Mouse (Mus musculus) olfactory bulb, adult 2 months (tissue): ENCODE measurements around the gene Mfap3l.

Experiments used
- CTCF ChIP-seq: fragments of 200-500 bp; IDR thresholded peaks from 2 replicates; pipeline ENCODE4 v1.5.1; 2012; ENCODE audit warnings: low read depth, mild to moderate bottlenecking, low read length, moderate library complexity; ENCODE audit not compliant: insufficient read depth
- POLR2A ChIP-seq: fragments of 200-500 bp; IDR thresholded peaks from 2 replicates; pipeline ENCODE4 v1.6.1; 2012; ENCODE audit warnings: mild to moderate bottlenecking, low read depth, low read length, moderate library complexity; ENCODE audit not compliant: insufficient read depth

GRCm38 (mm10) chr8:60659721-60660120 is 27.1 kb downstream of the Mfap3l start:
- TF ChIP-seq CTCF (no peak), POLR2A (no peak)
